Mouse (Mus musculus): Measurements from ENCODE around the gene Rimbp2. TPM values are rescaled to one million over a fixed set of nuclear protein-coding genes. Genes with fewer than 3 reads are reported as not detected.
"Not testable (repeated sequence)": the region's sequence is repeated elsewhere in the genome, so short reads cannot be mapped to it uniquely, and the experiment has no call there.

Rimbp2 gene
- under 1 TPM in 1 of 4 experiments, not detected in 3; 0.09 TPM for total RNA-seq (2022)

DNA sequence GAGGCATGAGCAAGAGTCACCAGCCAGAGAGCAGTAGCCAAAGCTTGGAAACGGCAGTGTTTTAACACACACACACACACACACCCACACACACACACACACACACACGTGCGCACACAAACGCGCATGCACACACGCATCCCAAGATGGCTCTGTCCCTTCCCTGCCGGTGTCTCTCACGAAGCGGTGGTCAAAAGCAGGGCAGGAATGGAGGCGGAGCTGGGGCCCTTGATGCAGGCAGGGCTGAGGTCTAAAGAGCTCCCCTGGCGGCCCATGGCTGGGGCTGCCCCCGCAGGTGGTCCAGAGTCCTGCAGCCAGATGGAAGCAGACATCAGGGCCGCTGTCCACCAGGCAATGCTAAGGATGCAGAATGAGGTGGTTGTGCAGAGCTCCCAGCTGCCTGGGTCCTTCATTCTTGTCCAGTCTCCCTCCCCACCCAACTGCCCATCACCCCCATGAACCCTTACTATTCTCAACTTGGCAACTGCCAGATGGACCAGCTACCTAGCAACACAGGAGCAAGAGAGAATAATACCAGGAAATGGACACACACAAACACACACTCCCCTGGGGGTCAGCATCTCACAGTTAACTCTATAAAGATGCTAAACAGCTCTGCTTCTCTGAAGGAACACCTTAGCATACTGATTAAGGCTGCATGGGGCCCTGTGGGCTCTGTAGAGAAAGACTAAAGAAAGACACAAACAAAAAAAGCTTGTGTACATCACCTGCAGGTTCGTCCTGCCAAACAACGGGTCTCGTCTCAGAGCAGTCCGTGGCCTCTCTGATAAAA is at the start of gene Rimbp2:
TSS of gene Rimbp2 (minus strand) at position 209 of the 793 bp plus-strand sequence.
- DNase-seq (ENCODE audit: low spot score): no peak

DNA sequence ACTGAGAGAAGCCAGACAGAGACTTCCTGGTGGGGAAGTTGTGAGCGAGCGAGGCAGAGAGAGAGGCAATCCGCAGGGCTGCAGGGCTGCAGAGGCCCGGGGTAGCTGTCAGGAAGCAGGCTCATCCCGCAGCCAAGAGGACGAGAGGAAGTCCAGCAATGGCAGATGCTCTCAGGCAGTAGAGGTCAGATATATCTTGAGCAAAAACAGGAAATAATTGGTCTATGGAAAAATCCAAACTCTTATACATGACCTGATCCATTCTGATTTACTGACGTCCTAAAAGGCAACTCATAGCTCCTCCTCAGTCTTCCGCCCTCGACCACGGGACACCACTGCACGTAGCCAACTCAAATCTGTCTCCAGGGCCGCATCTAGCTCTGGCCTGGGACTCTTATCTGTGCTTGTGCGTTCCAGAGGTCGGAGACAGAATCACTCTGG is 49.3 kb upstream of the Rimbp2 start:
- DNase-seq (ENCODE audit: low spot score): peak; percentile 57

DNA sequence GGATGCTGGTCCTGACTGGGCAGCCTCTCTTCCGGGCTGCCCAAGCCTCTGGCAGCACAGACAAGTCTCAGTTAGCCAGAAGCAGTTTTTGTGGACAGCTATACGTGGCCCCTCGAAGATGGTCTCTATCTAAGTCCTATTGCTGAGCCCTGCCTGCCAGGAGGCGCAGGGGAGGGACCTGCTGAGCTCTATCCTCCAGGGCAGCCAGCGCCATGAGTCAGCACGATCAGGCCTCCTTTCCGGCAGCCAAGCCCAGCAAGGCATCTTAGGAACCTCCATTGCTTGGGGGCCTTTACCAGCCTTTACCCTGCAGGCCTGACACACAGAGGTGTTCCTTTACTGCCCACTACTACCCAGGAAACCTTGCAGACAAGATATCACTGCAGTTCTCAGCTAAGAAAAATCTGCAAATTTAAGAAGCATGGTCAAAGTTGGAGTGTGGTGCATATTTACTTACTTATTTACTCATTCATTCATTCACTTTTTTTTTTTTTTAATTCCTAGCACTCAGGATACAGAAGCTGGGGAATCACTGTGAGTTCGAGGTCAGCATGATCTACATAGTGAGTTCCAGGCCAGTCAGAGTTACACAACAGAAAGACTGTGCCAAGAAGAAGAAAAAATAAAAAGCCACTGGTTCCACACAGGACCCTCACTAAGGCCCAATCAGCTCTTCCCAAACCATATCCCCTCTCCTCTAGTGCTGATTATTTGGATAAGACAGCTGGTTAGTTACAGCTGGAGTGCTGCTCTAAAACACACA is 47.6 kb upstream of the Rimbp2 start:
- peak; percentile 19 for DNase-seq (ENCODE audit: low spot score)

DNA sequence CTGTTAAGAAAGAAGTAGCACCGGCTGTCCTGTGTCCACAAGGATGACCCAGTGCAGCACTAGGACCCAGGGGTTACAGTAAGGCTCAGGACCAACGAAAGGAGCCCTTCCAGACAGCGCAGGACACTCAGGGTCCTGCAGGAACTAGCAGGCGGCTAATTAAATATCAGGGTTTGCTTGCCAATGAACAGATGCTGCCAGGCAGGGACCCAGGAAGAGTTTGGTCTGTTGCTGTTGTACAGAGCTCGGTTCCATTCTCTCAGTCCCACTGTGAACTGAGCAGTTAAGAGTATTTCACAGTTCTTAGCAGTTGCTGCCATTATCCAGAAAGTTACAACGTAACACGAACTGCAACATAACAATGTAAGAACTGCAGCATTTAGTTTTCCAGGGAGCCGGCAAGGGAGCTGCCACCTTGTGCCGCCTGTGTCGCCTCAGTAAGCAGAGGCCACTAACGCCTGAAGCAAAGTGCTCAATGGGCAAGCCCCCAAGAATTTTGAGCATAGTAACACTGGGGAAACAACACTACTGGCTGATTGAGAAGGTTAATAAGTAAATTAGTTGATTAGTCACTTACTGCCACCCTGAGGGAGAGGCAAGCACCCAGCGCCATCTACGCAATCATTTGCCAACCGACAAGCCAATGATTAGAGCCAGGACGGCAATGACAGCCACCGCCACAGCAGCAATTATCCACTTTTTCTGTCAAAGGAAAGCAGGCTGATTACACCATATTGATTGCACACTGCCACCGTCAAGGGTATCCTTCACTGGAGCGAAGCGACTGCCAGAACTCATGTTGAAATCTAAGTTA is 34.1 kb upstream of the Rimbp2 start:
- no peak for DNase-seq (ENCODE audit: low spot score)

DNA sequence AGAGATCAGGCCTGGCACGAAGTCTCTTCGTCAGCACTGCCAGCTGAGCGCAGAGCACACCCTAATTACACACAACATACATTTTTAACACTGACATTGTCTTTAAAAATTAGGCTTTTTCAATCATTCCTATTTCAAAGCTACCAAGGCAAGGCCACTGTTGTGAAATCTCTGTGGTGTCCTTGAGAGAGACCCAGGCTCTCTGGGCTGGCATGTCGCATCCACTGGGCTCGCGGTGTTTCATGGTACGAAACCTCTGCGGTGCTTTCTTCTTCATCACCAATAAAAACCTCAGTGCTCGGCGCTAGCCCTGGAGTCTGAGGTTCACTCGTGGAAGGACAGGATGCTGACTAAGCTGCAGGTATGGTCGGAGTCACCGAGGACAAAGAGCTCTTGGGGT is 32.7 kb upstream of the Rimbp2 start:
- DNase-seq (ENCODE audit: low spot score): no peak

DNA sequence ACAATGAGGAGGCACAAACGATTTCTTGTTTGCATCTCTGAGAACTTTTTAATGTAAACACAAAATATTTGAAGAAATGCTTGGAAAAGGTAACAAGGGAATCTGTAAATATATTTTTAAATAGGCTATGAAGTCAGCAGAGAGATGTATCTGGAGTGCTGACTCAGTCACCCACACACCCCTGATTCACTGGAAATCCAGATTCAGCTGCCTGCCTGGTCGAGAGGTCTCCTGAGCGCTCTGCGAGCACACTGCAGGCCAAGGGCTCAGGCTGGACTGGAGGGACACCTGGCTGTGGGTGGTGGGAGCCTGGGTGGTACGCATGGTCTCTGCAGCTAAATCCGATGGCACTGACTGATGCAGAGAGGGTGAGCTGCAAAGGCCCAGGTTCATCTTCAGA is 31.2 kb upstream of the Rimbp2 start:
- no peak for DNase-seq (ENCODE audit: low spot score)

DNA sequence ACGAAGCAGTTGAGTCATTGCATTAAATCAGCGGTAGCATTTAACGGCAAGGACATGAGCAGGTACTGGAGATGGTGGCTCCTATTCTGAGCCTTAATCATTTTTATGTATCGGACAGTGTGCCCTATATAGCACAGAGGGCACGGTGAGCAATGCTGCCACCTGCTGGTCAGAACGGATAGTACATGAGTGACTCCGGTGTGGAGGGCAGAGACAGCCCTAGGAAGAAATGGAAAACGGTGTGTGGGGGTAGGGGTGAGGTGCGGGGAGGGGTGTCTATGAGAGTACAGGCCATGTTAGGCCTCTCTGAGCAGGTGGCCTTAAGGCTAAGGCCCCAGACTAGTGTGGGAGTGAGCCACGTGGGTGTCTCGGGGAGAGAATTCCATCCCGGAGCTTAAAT is 28.3 kb upstream of the Rimbp2 start:
- peak; percentile 38 for DNase-seq (ENCODE audit: low spot score)

DNA sequence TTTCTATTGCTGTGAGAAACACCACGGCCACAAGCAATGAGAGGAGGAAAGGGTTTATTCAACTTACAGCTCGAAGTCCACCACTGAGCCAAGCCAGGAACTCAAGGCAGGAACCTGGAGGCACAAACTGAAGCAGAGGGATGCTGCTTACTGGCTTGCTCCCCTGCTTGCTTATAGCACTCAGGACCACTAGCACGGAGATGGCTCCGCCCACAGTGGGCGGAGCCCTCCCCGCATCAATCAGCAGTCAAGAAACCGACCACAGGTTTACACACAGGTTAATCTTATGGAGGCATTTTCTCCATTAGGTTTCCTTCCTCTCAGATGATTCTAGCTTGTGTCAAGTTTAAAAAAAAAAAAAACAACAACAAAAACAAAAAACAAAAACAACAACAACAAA is 27.6 kb upstream of the Rimbp2 start:
- DNase-seq (ENCODE audit: low spot score): no peak

DNA sequence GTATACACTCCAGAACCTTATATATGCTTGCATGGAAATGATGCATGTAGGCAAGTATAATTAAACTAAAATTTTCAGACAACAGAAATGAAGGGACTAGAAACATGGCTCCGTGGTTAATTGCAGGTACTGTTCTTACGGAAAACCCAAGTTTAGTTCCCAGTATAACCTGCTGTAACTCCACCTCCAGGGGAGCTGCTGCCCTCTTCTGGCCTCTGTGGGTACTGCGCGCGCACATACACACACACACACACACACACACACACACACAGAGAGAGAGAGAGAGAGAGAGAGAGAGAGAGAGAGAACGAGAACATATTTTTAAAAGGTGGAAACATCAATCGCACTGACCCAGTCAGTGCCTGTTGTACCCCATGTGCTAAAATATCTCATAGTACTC is 25.7 kb upstream of the Rimbp2 start:
- DNase-seq (ENCODE audit: low spot score): no peak

DNA sequence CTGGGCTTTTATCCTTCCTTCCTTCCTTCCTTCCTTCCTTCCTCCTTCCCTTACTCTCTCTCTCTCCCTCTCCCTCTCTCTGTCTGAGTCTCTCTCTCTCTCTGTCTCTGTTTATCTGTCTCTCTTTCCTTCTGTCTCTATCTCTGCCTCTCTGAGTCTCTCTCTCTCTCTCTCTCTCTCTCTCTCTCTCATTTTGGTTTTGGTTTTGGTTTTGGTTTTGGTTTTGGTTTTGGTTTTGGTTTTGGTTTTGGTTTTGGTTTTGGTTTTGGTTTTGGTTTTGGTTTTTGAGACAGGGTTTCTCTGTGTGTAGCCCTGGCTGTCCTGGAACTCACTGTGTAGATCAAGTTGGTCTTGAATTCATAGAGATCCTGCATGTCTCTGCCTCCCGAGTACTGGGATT is 24.2 kb upstream of the Rimbp2 start:
- not testable (repeated sequence) for DNase-seq (ENCODE audit: low spot score)

DNA sequence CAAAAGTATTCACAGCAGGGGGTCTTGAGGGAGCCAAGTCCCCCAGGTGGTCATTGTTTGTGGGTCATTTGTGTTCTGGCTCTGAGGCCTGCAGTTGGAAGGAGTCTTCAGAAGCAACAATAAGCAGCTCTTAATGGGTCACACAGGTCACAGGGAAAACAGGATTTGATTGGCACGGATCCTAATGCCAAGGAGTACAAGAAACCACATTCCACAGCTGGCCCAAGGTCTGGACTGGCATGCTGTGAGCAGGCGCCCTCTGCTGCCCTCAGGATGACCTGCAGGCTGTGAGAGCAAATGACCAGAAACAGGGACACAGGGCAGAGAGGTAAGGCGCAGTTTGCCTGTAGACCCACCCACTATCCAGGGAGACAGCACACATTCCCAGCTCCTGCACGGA is 23.0 kb upstream of the Rimbp2 start:
- no peak for DNase-seq (ENCODE audit: low spot score)

DNA sequence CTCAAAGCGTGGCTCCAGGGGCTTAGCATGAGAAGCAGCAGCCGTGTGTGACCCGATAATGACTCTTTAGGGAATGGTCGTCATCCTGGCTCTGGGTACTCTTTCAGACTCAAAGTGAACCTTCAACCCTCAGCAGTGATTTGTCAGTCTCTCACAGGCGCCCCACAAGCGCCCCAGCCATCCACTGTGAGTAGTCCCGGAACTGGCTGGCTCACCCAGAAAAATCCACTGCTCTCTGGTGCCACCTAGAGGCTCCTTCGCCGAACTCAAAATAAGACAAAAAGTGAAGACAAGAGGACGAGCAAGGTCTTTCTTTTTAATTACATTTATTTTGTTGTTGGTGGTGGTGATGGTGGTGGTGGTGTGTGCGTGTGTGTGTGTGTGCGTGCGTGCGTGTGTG is 18.0 kb upstream of the Rimbp2 start:
- DNase-seq (ENCODE audit: low spot score): peak; percentile 43

DNA sequence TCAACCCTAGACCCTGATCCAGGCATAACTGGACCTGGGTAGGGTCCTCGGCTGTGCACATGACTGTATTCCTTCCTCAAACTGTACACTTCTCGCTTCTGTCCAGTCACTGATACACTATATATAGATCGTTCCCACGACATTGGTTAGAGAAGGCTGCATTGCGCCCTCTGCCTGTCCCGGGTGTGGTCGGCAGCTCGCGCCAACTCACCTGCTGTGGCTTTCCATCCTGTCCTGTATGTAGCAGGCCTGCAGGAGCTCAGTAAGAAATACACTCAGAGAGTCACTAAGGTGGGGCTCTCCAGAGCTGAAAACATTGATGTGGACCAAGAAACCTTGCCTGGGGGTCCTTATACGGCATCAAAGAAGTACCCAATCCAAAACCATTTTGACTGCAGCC is 17.6 kb upstream of the Rimbp2 start:
- no peak for DNase-seq (ENCODE audit: low spot score)

DNA sequence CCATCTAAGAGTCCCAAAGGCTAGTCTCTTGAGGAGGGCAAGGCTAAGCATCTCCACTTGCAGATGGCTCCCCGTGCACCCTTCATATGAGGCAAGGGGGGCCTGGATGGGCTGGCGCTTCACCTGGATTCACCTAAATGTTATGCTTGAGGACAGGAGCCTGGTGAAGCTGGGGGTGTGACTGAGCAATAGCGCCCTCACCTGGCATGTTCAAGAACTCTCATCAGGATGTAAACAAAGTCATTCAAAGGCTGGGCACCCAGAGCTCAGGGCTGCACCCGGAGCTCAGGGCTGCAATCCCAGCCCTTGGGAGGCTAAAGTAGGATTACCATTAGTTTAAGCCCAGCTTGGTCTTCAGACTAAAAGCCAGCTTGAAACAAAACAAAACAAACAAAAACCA is 11.1 kb upstream of the Rimbp2 start:
- no peak for DNase-seq (ENCODE audit: low spot score)

DNA sequence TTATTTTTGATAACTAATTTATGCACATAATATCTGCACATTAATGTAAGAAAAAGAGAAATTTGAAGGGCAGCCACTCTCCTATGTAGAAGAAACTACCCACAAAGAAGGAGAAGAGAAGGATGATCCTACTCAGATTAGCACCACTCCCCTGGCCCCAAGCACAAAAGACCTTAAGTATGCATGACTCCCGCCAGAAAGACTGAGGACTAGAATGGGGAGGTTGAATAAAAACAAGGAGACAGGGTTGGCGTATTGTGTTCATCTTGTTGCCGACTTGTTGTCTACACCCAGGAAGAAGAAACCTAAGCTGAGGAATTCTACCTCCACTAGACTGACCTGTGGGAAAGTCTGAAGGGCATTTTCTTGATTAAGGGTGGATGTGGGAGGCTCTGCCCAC is 5.6 kb upstream of the Rimbp2 start:
- DNase-seq (ENCODE audit: low spot score): no peak

DNA sequence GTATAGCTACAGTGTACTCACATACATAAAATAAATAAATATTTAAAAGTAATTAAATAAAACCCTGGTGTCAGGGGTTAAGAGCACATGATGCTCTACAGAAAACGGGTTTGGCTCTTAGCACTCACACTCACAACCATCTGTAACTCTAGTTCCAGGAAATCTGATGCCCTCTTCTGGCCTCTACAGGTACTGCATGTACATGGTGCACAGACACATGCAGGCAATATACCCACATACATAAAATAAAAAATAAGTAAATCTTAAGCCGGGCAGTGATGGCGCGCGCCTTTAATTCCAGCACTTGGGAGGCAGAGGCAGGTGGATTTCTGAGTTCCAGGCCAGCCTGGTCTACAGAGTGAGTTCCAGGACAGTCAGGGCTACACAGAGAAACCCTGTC is 1.1 kb upstream of the Rimbp2 start:
- DNase-seq (ENCODE audit: low spot score): not testable (repeated sequence)

DNA sequence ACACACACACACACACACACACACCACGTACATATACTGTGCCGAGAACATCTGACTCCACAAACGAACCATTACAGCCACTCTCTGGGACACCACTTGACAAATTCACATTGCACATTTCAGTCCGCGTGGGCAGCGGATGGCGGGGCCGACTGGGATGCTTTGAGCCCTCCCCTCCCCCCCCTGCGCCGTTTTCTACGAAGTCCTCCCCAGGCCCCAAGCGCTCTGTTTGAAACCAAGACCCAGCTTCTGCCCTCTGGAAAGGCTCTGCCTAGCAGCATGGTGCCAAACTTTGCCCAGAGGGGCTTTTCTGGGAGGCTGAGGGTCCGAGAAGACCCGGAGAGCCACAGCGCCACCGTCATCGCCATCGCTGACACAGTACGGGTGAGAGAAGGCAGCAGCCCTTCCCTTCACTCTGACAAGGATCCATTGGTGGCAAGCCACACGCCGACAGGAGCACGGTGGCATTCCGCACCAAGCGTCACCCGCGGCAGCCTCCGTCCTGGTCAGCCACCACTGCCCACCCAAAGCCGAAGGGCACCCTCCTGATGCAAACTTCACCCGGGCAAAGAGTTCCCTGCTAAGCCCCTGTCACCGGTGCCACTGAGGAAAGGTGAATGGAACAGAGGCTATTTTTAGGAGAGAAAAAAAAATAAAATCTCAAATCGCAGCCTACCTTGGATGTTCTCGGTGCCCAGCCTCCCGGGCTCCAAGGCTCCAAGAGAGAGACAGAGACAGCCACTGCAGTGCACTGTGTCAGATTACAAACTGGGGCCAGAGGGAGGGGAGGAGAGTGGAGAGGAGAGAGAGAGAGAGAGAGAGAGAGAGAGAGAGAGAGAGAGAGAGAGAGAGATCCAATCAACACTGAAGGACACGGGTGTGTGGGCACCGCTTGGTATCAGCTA is 743 bp downstream of the Rimbp2 start:
- DNase-seq (ENCODE audit: low spot score): no peak

DNA sequence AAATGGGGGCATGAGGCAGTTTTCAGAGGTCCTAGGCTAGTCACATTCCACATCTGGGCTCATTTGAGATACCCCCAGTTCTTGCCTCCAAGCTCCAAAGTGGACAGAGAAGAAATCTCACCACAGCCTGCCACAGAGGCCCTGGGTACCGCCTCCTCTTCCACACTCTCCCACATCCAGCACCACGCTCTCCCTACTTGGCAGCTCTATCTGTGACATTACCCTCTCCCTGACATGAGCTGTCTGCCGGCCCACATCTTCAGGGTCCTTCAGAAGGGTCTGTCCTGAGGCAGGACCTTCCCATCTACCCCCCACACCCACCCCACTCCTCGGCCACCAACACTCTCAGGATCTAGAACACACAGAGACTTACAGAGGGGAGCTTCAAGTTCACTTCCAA is 1.8 kb downstream of the Rimbp2 start:
- DNase-seq (ENCODE audit: low spot score): no peak

DNA sequence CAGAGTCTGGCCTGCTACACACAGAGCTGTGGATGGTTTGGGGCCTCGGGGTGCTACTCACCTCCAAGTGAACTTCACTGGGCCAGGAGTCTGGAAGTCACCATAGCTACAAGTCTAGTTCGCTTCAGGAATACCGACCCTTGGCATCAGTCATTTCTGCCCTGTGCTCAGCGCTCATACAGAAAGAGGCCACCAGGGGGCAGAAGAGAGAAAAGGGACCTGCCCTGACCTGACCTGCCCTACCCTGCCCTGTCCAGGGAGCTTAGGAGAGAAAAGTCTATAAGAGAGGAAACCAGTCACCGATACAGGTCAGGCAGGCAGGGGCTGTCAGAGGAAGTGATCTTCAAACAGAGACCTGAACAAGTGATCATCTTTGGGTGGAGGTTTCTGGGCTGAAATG is 6.2 kb downstream of the Rimbp2 start:
- DNase-seq (ENCODE audit: low spot score): no peak

DNA sequence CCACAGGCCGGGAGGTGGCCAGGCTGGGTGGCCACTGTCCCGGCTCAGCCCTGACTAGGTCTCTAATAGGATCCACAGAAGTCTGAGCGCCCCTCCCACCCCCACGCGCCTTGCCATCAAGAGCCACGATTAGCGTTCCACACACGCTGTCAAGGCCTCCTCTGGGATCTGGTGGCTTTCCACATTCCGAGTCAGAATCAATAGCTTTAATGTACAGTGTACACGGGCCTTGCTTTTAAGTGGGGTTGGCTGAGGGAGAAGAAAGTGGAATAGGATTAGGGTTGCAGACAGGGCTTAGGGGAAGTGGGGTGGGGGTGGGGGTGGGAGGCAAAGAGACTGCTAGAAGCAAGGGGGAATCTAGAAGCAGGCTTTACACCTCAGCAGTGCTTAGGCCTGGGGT is 12.8 kb downstream of the Rimbp2 start:
- DNase-seq (ENCODE audit: low spot score): no peak

DNA sequence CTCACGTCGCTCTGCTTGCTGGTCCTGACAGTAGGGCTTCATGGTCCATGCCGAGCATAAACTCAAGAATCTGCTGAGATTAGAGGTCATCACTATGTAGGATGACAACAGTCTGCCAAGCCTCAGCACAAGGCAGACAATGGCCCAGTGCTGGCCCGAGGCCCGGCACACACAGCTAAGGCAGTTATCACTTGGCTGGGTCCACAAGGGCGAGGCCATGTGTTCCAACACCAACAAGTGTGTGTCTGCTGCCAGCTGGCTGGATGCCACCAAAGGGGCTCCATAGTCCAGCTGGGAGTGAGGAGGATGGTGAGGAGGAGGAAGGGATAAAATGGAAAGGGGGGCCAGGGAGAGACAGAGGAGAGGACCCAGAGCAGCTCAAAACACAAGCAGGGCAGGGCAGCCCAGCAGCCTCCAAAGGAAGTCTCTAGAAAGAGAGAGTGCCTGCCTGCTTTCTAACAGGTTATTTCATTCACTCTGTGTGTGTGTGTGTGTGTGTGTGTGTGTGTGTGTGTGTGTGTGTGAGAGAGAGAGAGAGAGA is 17.9 kb downstream of the Rimbp2 start:
- peak; percentile 54 for DNase-seq (ENCODE audit: low spot score)

All from heart, adult 8-10 months (tissue).